Mouse (Mus musculus) forebrain, embryonic 11.5 days (tissue): ENCODE measurements around the gene Taf1. TPM values are rescaled to one million over a fixed set of nuclear protein-coding genes. Genes with fewer than 3 reads are reported as not detected.
"Not testable (repeated sequence)": the region's sequence is repeated elsewhere in the genome, so short reads cannot be mapped to it uniquely, and the experiment has no call there.

Experiments used
- ATAC-seq: fragments of 200-750 bp; cut with Nextera tagmentation; replicated peaks from 2 replicates; pipeline ENCODE4 v1.8.0; 2017; ENCODE audit warnings: moderate TSS enrichment; ENCODE audit not compliant: low FRiP score
- DNase-seq: peaks from one replicate; pipeline ENCODE4 v3.0.0-alpha.2; 2017; ENCODE audit warnings: low spot score
- H3K27ac ChIP-seq: fragments of 300-500 bp; sonication (generic); 2 replicates; pipeline ENCODE4 v1.5.1; 2014; ENCODE audit warnings: low read depth, low read length
- H3K27me3 ChIP-seq: fragments of 300-500 bp; sonication (generic); 2 replicates; pipeline ENCODE4 v1.6.1; 2014; ENCODE audit warnings: mild to moderate bottlenecking, low read length, mixed read lengths; ENCODE audit not compliant: control insufficient read depth, insufficient read depth
- H3K36me3 ChIP-seq: fragments of 300-500 bp; sonication (generic); 2 replicates; pipeline ENCODE4 v1.6.1; 2014; ENCODE audit warnings: mild to moderate bottlenecking, low read length, moderate library complexity, mixed read lengths; ENCODE audit not compliant: control insufficient read depth, insufficient read depth
- H3K4me1 ChIP-seq: fragments of 300-500 bp; sonication (generic); replicated peaks from 2 replicates; pipeline ENCODE4 v1.6.1; 2014; ENCODE audit warnings: low read length, mixed read lengths; ENCODE audit not compliant: control insufficient read depth, insufficient read depth
- H3K4me2 ChIP-seq: fragments of 300-500 bp; sonication (generic); 2 replicates; pipeline ENCODE4 v1.6.1; 2014; ENCODE audit warnings: low read depth, mild to moderate bottlenecking, low read length, moderate library complexity, mixed read lengths; ENCODE audit not compliant: severe bottlenecking
- H3K4me3 ChIP-seq: fragments of 300-500 bp; sonication (generic); 2 replicates; pipeline ENCODE4 v1.5.1; 2014; ENCODE audit warnings: low read depth, low read length
- H3K9ac ChIP-seq: fragments of 300-500 bp; sonication (generic); 2 replicates; pipeline ENCODE4 v1.6.1; 2014; ENCODE audit warnings: low read length
- H3K9me3 ChIP-seq: fragments of 300-500 bp; sonication (generic); 2 replicates; pipeline ENCODE4 v1.6.1; 2016; ENCODE audit warnings: low read length, mixed read lengths; ENCODE audit not compliant: control insufficient read depth
- WGBS: fragments of 180-500 bp; shearing (Covaris S2); extraction: QIAGEN DNeasy Blood & Tissue Kit; methylation state at CpG from one replicate; pipeline ENCODE4 v1.1.7; 2014; 5-methylcytosine and 5-hydroxymethylcytosine counted together
- polyA plus RNA-seq: library from polyadenylated mRNA; unstranded; fragments of >200 nt; fragmentation: Nextera tagmentation; extraction: Ambion mirVana; gene quantifications from 2 replicates; pipeline ENCODE4 v1.2.1, GENCODE M21; 2014

Taf1 gene
- 28.3 and 30.2 TPM in 2 replicates for polyA plus RNA-seq

GRCm38 (mm10) chrX:101532347-101533221 lies at the start of gene Taf1:
TSS of gene Taf1 (plus strand) at chrX:101532734.
- Histone ChIP-seq H3K9ac (peak within 1 kb of the TSS; percentile 67), H3K4me2 (peak within 1 kb of the TSS; percentile 41), H3K4me3 (peak within 1 kb of the TSS; percentile 49), H3K27ac (no peak within 1 kb of the TSS), H3K4me1 (no peaks in the 10 kb centered on the region), H3K9me3 (no peaks in the 10 kb centered on the region), H3K36me3 (no peaks in the 10 kb centered on the region), H3K27me3 (no peaks in the 10 kb centered on the region)
- ATAC-seq (peak; percentile 100), DNase-seq (peak; percentile 92)
- 22% methylated on average over 47 of the region's 47 CpGs for WGBS

DNA sequence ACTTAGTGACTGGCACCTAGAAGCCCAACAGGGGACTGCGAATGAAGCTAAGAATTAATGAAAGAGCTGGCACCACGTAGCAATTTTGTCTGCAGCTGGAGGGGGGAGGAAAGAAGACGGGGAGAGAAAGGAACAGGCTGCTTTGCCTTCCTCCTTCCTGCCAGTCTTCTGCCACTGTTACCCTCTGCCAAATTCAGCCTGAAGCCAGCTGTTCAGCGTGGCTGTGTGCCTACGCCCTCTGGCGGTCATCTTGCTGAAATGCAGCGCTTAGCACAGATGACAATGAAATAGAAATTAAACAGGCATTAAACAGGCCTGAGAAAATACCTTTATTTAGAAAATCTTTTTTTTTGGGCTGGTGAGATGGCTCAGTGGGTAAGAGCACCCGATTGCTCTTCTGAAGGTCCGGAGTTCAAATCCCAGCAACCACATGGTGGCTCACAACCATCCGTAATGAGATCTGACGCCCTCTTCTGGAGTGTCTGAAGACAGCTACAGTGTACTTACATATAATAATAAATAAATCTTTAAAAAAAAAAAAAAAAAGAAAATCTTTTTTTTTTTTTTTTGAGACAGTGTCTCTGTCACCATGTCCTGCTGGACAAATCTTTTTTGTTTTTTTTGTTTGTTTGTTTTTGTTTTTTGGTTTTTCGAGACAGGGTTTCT lies 45.9 kb upstream of the Taf1 start:
- H3K27ac ChIP-seq, H3K36me3 ChIP-seq, H3K4me3 ChIP-seq, H3K4me1 ChIP-seq, H3K9me3 ChIP-seq, H3K9ac ChIP-seq, H3K4me2 ChIP-seq, H3K27me3 ChIP-seq, ATAC-seq: not testable (repeated sequence)
- 25% methylated on average over 10 of the region's 12 CpGs for WGBS
- peak; percentile 53 for DNase-seq

- H3K27me3 ChIP-seq = no peaks in the 10 kb centered on the region
- no peak overlapping the region for H3K9ac ChIP-seq
- DNase-seq (peak; percentile 61), ATAC-seq (no peak)
- no peak overlapping the region for H3K4me3 ChIP-seq
- no peak overlapping the region for H3K4me2 ChIP-seq
- H3K4me1 ChIP-seq = no peaks in the 10 kb centered on the region
- no peak overlapping the region for H3K27ac ChIP-seq
- 19% methylated on average over 3 of the region's 3 CpGs for WGBS
- H3K36me3 ChIP-seq = no peaks in the 10 kb centered on the region
- no peaks in the 10 kb centered on the region for H3K9me3 ChIP-seq
Measured at GRCm38 (mm10) chrX:101504636-101505035, 27.9 kb upstream of the Taf1 start.

DNA sequence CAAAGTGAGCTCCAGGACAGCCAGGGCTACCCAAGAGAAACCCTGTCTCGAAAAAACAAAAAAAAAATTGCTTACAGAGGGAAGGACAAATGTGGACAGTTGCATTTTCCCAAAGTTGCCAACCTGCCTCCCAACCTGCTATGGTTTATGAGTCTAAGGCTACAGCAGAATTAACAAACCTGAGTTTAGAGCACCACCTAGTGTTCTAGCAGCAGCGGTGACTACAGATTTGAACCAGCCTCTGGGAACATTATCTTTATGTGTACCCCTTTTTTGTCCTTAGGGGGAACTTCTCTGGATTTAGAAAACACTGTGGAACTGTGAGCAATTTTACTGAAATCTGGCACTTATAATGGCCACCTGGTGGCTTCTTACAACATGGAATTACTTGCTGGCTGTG lies 16.8 kb upstream of the Taf1 start:
- 2% methylated on average over 2 of the region's 2 CpGs for WGBS
- DNase-seq = no peak
- H3K9ac ChIP-seq = no peak overlapping the region
- no peaks in the 10 kb centered on the region for H3K9me3 ChIP-seq
- no peaks in the 10 kb centered on the region for H3K27me3 ChIP-seq
- no peak overlapping the region for H3K4me3 ChIP-seq
- H3K27ac ChIP-seq = no peak overlapping the region
- H3K36me3 ChIP-seq = no peaks in the 10 kb centered on the region
- ATAC-seq = no peak
- no peak overlapping the region for H3K4me2 ChIP-seq
- no peaks in the 10 kb centered on the region for H3K4me1 ChIP-seq

DNA sequence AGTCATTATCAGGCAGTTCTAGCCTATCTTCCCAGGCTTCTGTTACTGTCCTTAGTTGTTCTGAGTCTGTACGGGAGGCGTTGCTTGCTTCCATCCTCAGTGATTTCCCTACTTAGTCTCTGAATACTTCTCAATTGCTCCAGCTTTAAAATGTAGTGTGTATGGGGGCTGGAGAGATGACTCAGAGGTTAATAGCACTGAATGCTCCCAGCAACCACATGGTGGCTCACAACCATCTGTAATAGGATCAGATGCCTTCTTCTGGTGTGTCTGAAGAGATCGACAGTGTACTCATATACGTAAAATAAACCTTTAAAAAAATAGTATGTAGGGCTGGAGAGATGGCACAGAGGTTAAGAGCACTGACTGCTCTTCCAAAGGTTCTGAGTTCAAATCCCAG lies 14.5 kb upstream of the Taf1 start:
- no peaks in the 10 kb centered on the region for H3K9me3 ChIP-seq
- no peak overlapping the region for H3K9ac ChIP-seq
- H3K4me3 ChIP-seq = no peak overlapping the region
- 89% methylated on average over 4 of the region's 4 CpGs for WGBS
- no peaks in the 10 kb centered on the region for H3K4me1 ChIP-seq
- H3K36me3 ChIP-seq = no peaks in the 10 kb centered on the region
- ATAC-seq (no peak), DNase-seq (no peak)
- no peak overlapping the region for H3K27ac ChIP-seq
- no peaks in the 10 kb centered on the region for H3K27me3 ChIP-seq
- H3K4me2 ChIP-seq = no peak overlapping the region

- ATAC-seq (no peak), DNase-seq (no peak)
- Histone ChIP-seq H3K27me3 (no peaks in the 10 kb centered on the region), H3K9ac (no peak overlapping the region), H3K4me1 (no peaks in the 10 kb centered on the region), H3K27ac (no peak overlapping the region), H3K4me3 (no peak overlapping the region), H3K9me3 (no peaks in the 10 kb centered on the region), H3K4me2 (no peak overlapping the region), H3K36me3 (no peaks in the 10 kb centered on the region)
- WGBS = 86% methylated on average over 15 of the region's 15 CpGs
Measured at GRCm38 (mm10) chrX:101522027-101522426, 10.5 kb upstream of the Taf1 start.

- Histone ChIP-seq H3K27me3 (no peaks in the 10 kb centered on the region), H3K4me2 (no peak overlapping the region), H3K36me3 (no peaks in the 10 kb centered on the region), H3K4me3 (no peak overlapping the region), H3K9me3 (no peaks in the 10 kb centered on the region), H3K27ac (no peak overlapping the region), H3K9ac (no peak overlapping the region), H3K4me1 (no peaks in the 10 kb centered on the region)
- 57% methylated on average over 9 of the region's 9 CpGs for WGBS
- DNase-seq (no peak), ATAC-seq (no peak)
Measured at GRCm38 (mm10) chrX:101527356-101527755, 5.2 kb upstream of the Taf1 start.

DNA sequence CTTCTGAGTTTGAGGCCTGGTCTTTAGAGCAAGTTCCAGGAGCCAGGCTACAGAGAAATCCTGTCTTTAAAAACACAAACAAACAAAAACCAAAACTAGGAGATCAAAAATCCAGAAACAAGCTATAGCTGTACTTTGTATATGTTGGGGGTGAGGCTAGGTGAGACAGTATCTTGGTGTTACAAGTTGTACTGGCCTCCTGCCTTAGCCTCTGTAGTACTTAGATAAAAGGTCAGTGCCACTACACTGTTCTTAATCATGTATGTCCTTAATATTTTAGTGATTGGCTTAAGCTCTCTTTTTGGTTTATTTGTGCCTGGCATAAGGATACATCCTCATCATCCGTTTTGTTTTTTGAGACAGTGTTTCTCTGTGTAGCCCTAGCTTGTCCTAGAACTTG lies 52.9 kb downstream of the Taf1 start:
- Histone ChIP-seq H3K4me2 (no peak overlapping the region), H3K27ac (no peak overlapping the region), H3K4me3 (no peak overlapping the region), H3K36me3 (no peaks in the 10 kb centered on the region), H3K4me1 (no peaks in the 10 kb centered on the region), H3K9ac (no peak overlapping the region), H3K9me3 (no peaks in the 10 kb centered on the region), H3K27me3 (no peaks in the 10 kb centered on the region; the same call in 1 of the 2 replicates)
- WGBS = 92% methylated on average over 1 of the region's 1 CpGs
- DNase-seq = no peak
- no peak for ATAC-seq
